Mouse (Mus musculus): Measurements from ENCODE around the gene Vdr. TPM values are rescaled to one million over a fixed set of nuclear protein-coding genes. Genes with fewer than 3 reads are reported as not detected.
"Not testable (repeated sequence)": the region's sequence is repeated elsewhere in the genome, so short reads cannot be mapped to it uniquely, and the experiment has no call there.

The Vdr gene
- polyA plus RNA-seq, 1 experiment from 2014 or later, result 0.59 TPM

- peaks cover 5% of the 10 kb centered on the region; the same call in 1 of the 2 replicates for H3K36me3 ChIP-seq (replicated peaks)
- DNase-seq (ENCODE audit: low spot score), result no peak
Measured at GRCm38 (mm10) chr15:97871055-97872030, 39.1 kb downstream of the Vdr start.

GRCm38 (mm10) chr15:97870116-97870515 lies 40.3 kb downstream of the Vdr start:
- WGBS, result 82% methylated on average over 4 of the region's 4 CpGs
- peaks cover 14% of the 10 kb centered on the region; the same call in 1 of the 2 replicates for H3K9me3 ChIP-seq
- not testable (repeated sequence) for H3K27me3 ChIP-seq (replicated peaks; ENCODE audit: low read depth, poor library complexity, severe bottlenecking); H3K27ac ChIP-seq (replicated peaks); H3K36me3 ChIP-seq (replicated peaks); DNase-seq (ENCODE audit: low spot score); H3K4me1 ChIP-seq; H3K4me3 ChIP-seq

More at GRCm38 (mm10) chr15:97871055-97872030, 39.1 kb downstream of the Vdr start:
- H3K4me3 ChIP-seq, result no peak overlapping the region
- WGBS, result 84% methylated on average over 19 of the region's 19 CpGs
- no peak overlapping the region for H3K27ac ChIP-seq (replicated peaks)
- H3K27me3 ChIP-seq (replicated peaks; ENCODE audit: low read depth, poor library complexity, severe bottlenecking), result no peaks in the 10 kb centered on the region
- H3K4me1 ChIP-seq, result peaks cover 14% of the 10 kb centered on the region
- peaks cover 10% of the 10 kb centered on the region; the same call in 1 of the 2 replicates for H3K9me3 ChIP-seq

- H3K4me1 ChIP-seq, result peaks cover 16% of the 10 kb centered on the region
- DNase-seq (ENCODE audit: low spot score), result no peak
- no peak overlapping the region for H3K4me3 ChIP-seq
- peaks cover 14% of the 10 kb centered on the region; the same call in 1 of the 2 replicates for H3K9me3 ChIP-seq
- no peaks in the 10 kb centered on the region for H3K27me3 ChIP-seq (replicated peaks; ENCODE audit: low read depth, poor library complexity, severe bottlenecking)
- WGBS, result 85% methylated on average over 6 of the region's 6 CpGs
- no peak overlapping the region for H3K27ac ChIP-seq (replicated peaks)
- peaks cover 5% of the 10 kb centered on the region; the same call in 1 of the 2 replicates for H3K36me3 ChIP-seq (replicated peaks)
Measured at GRCm38 (mm10) chr15:97868985-97869384, 41.4 kb downstream of the Vdr start.

- no peak overlapping the region for H3K4me3 ChIP-seq
- H3K27ac ChIP-seq (replicated peaks), result no peak overlapping the region
- 0 out of 2 replicates have a peak, but pooled peaks cover 19% of the 10 kb centered on the region for H3K4me1 ChIP-seq
- WGBS, result 93% methylated on average over 2 of the region's 2 CpGs
- DNase-seq (ENCODE audit: low spot score), result no peak
- H3K9me3 ChIP-seq, result peaks cover 14% of the 10 kb centered on the region; the same call in 1 of the 2 replicates
- no peaks in the 10 kb centered on the region for H3K27me3 ChIP-seq (replicated peaks; ENCODE audit: low read depth, poor library complexity, severe bottlenecking)
- H3K36me3 ChIP-seq (replicated peaks), result peaks cover 5% of the 10 kb centered on the region; the same call in 1 of the 2 replicates
Measured at GRCm38 (mm10) chr15:97865988-97866387, 44.4 kb downstream of the Vdr start.

GRCm38 (mm10) chr15:97865175-97865574 lies 45.3 kb downstream of the Vdr start:
- 0 out of 2 replicates have a peak, but pooled peaks cover 19% of the 10 kb centered on the region for H3K4me1 ChIP-seq
- no peak overlapping the region for H3K4me3 ChIP-seq
- no peak overlapping the region for H3K27ac ChIP-seq (replicated peaks)
- H3K27me3 ChIP-seq (replicated peaks; ENCODE audit: low read depth, poor library complexity, severe bottlenecking), result no peaks in the 10 kb centered on the region
- WGBS, result 71% methylated on average over 6 of the region's 6 CpGs
- peaks cover 5% of the 10 kb centered on the region; the same call in 1 of the 2 replicates for H3K36me3 ChIP-seq (replicated peaks)
- H3K9me3 ChIP-seq, result peaks cover 14% of the 10 kb centered on the region; the same call in 1 of the 2 replicates
- no peak for DNase-seq (ENCODE audit: low spot score)

GRCm38 (mm10) chr15:97864361-97865045 lies 45.9 kb downstream of the Vdr start:
- no peak for DNase-seq (ENCODE audit: low spot score)
- WGBS, result 72% methylated on average over 8 of the region's 8 CpGs
- no peak overlapping the region for H3K27ac ChIP-seq (replicated peaks)
- peaks cover 5% of the 10 kb centered on the region; the same call in 1 of the 2 replicates for H3K36me3 ChIP-seq (replicated peaks)
- H3K4me1 ChIP-seq, result 0 out of 2 replicates have a peak, but pooled peaks cover 19% of the 10 kb centered on the region
- H3K27me3 ChIP-seq (replicated peaks; ENCODE audit: low read depth, poor library complexity, severe bottlenecking), result no peaks in the 10 kb centered on the region
- no peak overlapping the region for H3K4me3 ChIP-seq
- peaks cover 18% of the 10 kb centered on the region; the same call in 1 of the 2 replicates for H3K9me3 ChIP-seq

- H3K27ac ChIP-seq (replicated peaks), result no peak overlapping the region
- H3K36me3 ChIP-seq (replicated peaks), result peaks cover 5% of the 10 kb centered on the region; the same call in 1 of the 2 replicates
- WGBS, result 76% methylated on average over 18 of the region's 18 CpGs
- H3K4me1 ChIP-seq, result 0 out of 2 replicates have a peak, but pooled peaks cover 19% of the 10 kb centered on the region
- H3K27me3 ChIP-seq (replicated peaks; ENCODE audit: low read depth, poor library complexity, severe bottlenecking), result no peaks in the 10 kb centered on the region
- peaks cover 18% of the 10 kb centered on the region; the same call in 1 of the 2 replicates for H3K9me3 ChIP-seq
- no peak for DNase-seq (ENCODE audit: low spot score)
- H3K4me3 ChIP-seq, result no peak overlapping the region
Measured at GRCm38 (mm10) chr15:97863494-97863881, 46.9 kb downstream of the Vdr start.

GRCm38 (mm10) chr15:97862881-97863493 lies 47.4 kb downstream of the Vdr start:
- Histone ChIP-seq H3K9me3 (peaks cover 18% of the 10 kb centered on the region; the same call in 1 of the 2 replicates), H3K36me3 (replicated peaks) (peaks cover 5% of the 10 kb centered on the region; the same call in 1 of the 2 replicates), H3K27ac (replicated peaks) (no peak overlapping the region), H3K4me1 (0 out of 2 replicates have a peak, but pooled peaks cover 19% of the 10 kb centered on the region), H3K27me3 (replicated peaks; ENCODE audit: low read depth, poor library complexity, severe bottlenecking) (no peaks in the 10 kb centered on the region), H3K4me3 (no peak overlapping the region)
- WGBS, result 52% methylated on average over 14 of the region's 14 CpGs
- DNase-seq (ENCODE audit: low spot score), result no peak

GRCm38 (mm10) chr15:97860353-97860752 lies 50.1 kb downstream of the Vdr start:
- WGBS, result 86% methylated on average over 3 of the region's 3 CpGs
- Histone ChIP-seq H3K9me3 (0 out of 2 replicates have a peak, but pooled peaks cover 4% of the 10 kb centered on the region), H3K27me3 (replicated peaks; ENCODE audit: low read depth, poor library complexity, severe bottlenecking) (no peaks in the 10 kb centered on the region), H3K4me1 (0 out of 2 replicates have a peak, but pooled peaks cover 19% of the 10 kb centered on the region), H3K4me3 (no peak overlapping the region), H3K36me3 (replicated peaks) (no peaks in the 10 kb centered on the region), H3K27ac (replicated peaks) (no peak overlapping the region)
- no peak for DNase-seq (ENCODE audit: low spot score)

- Histone ChIP-seq H3K27me3 (replicated peaks; ENCODE audit: low read depth, poor library complexity, severe bottlenecking) (no peaks in the 10 kb centered on the region), H3K4me3 (no peak overlapping the region), H3K9me3 (0 out of 2 replicates have a peak, but pooled peaks cover 4% of the 10 kb centered on the region), H3K27ac (replicated peaks) (no peak overlapping the region), H3K36me3 (replicated peaks) (no peaks in the 10 kb centered on the region), H3K4me1 (0 out of 2 replicates have a peak, but pooled peaks cover 7% of the 10 kb centered on the region)
- 84% methylated on average over 4 of the region's 4 CpGs for WGBS
- DNase-seq (ENCODE audit: low spot score), result no peak
Measured at GRCm38 (mm10) chr15:97858431-97858830, 52.0 kb downstream of the Vdr start.

- Histone ChIP-seq H3K4me3 (no peak overlapping the region), H3K4me1 (no peaks in the 10 kb centered on the region; the same call in 1 of the 2 replicates), H3K36me3 (replicated peaks) (no peaks in the 10 kb centered on the region), H3K9me3 (no peaks in the 10 kb centered on the region), H3K27me3 (replicated peaks; ENCODE audit: low read depth, poor library complexity, severe bottlenecking) (no peaks in the 10 kb centered on the region), H3K27ac (replicated peaks) (no peak overlapping the region)
- WGBS, result 75% methylated on average over 6 of the region's 6 CpGs
- no peak for DNase-seq (ENCODE audit: low spot score)
Measured at GRCm38 (mm10) chr15:97854551-97854950, 55.9 kb downstream of the Vdr start.

All from embryonic facial prominence, embryonic 10.5 days (tissue).